Mouse (Mus musculus) brain, embryonic 14.5 days (tissue): Measurements from ENCODE around the gene Tubgcp4.

Experiments used
- CTCF ChIP-seq: fragments of 200-500 bp; IDR thresholded peaks from 2 replicates; pipeline ENCODE4 v1.5.1; 2012; ENCODE audit warnings: inconsistent platforms, mild to moderate bottlenecking, moderate library complexity, borderline replicate concordance; ENCODE audit not compliant: insufficient read depth, insufficient read length; ENCODE audit errors: extremely low read depth
- POLR2A ChIP-seq: fragments of 200-500 bp; IDR thresholded peaks from 2 replicates; pipeline ENCODE4 v1.6.1; 2012; ENCODE audit warnings: mild to moderate bottlenecking, inconsistent platforms, borderline replicate concordance; ENCODE audit not compliant: poor library complexity, insufficient read depth, insufficient read length, severe bottlenecking; ENCODE audit errors: extremely low read depth

GRCm38 (mm10) chr2:121142415-121142814, 28.0 kb upstream of the Tubgcp4 start:
- TF ChIP-seq POLR2A (no peak), CTCF (no peak)
